Mouse (Mus musculus) liver, postnatal 0 days (tissue): ENCODE measurements around the gene Srsf4.

Source experiments
- CTCF ChIP-seq: sonication (generic); IDR thresholded peaks from 2 replicates; pipeline ENCODE4 v1.5.1; 2016; ENCODE audit warnings: antibody characterized with exemption, low read depth
- EP300 ChIP-seq: IDR thresholded peaks from 2 replicates; pipeline ENCODE4 v1.6.1; 2016; ENCODE audit warnings: antibody characterized with exemption, low read depth, mild to moderate bottlenecking

GRCm38 (mm10) chr4:131876836-131877235, 3.4 kb downstream of the Srsf4 start:
- TF ChIP-seq EP300 (no peak), CTCF (no peak)
